Mouse (Mus musculus) left cerebral cortex, postnatal 25 days (tissue): ENCODE measurements around the gene Vmac. TPM values are rescaled to one million over a fixed set of nuclear protein-coding genes. Genes with fewer than 3 reads are reported as not detected.

Experiments used
- DNase-seq, 2 experiments: peaks; one replicate each; pipeline ENCODE4 v3.0.0; 2022; ENCODE audit warnings: low spot score in 2 of 2, mixed read lengths in 1 of 2
- intact Hi-C: fragments of 180-260 bp; cut with DNase I; formaldehyde crosslinking; loops from one replicate; pipeline ENCODE4 v1.15.1; 2025
- total RNA-seq, 2 experiments: library from RNA; stranded (reverse); gene quantifications; 2 replicates each; pipeline ENCODE4 v1.2.3; 2021

Vmac gene
- 10 to 100 TPM; 11.0 to 12.3 TPM for total RNA-seq

DNA sequence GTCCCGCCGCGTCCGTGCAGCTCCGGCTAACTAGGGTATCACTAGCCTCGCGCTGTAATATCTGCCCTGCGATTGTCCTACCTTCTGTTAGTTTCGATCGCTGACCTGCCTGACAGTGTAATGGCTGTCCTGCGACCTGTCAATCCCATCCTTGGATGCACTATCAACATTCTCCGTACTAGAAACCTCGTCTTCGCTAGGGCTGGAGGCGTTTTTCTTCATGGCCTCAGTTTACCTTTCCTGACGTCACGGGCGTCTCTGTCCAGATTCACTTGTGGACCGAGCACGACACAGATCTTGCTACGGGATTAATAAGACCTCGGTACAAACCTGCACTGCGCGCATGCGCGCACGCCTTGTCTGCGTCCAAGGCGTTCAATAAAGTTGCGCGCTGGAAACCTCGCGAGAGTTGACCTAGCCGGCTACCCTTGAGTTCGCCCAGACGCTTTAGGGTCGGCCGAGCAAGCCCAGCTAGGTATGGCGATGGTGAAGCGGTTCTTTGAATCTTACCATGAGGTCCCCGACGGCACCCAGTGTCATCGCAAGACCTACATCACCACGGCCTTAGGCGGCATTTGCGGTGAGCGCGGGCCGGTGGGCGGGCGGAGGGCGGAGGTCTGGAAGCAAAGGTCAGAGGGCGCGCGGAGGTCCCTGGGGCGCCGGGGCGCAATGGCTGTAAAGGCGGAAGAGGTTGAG is at the start of gene Vmac, which contains the start of gene Ndufa11:
Gene Vmac, minus strand, starts transcription at position 660 of the 696 bp plus-strand sequence.
Gene Ndufa11, plus strand, starts transcription at position 405 of the 696 bp plus-strand sequence.
- intact Hi-C loops: loop anchor here (5.0 kb wide), 1 partner anchor 45 kb away; the partner anchor contains the start of gene Dus3l
- peak; percentile 93 to 96 for DNase-seq

DNA sequence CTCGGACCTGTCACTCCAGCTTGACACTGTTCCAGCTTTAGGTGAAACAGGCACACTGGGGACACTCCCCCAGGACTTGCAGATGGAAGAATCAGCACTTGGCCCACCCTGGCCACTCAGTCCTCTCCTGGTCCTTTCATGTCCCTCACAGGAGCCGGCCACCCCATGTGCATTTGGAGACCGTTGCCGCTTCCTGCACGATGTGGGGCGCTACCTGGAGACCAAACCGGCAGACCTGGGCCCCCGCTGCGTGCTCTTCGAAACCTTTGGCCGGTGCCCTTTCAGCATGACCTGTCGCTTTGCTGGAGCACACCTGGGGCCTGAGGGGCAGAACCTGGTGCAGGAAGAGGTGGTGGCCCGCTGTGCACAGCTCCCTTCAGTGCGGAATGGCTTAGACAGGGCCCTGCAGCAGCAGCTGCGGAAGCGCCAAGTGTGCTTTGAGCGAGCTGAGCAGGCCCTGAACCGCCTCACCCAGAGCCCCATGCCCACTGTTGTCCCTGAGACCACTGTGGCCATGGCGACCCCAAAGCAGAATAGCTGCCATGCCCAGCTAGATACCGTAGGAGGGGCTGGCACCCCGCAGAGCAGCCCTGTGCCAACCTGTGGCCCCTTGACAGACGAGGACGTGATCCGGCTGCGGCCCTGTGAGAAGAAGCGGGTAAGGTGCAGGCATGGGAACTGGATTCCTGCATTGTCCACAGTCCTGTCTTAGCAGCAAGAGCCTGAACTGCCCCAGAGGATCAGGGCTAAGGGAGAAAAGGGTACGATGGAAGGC is 49.0 kb upstream of the Vmac start:
- intact Hi-C loops: no loop called here
- DNase-seq: no peak

DNA sequence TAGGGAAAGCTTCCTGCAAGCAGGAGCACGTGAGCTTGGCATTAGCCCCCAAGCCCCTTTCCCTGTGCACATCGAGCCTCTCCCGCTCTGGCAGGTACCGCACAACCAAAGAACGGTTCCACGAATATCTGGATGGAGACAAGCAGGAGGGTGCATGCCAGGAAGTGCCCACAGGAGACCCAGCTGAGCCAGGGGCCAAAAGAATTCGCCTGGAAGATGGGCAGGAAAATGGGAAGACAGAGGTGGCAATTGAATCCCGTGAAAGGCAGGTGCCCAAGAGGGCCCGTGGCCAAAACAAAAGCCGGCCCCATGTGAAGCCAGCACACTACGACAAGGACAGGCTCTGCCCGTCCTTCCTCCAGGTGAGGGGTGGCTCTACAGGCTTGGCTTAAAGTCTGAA is 47.6 kb upstream of the Vmac start:
- peak in 1 of 2 experiments; percentile 16 for DNase-seq
- intact Hi-C loops: loop anchor here (2.0 kb wide), 1 partner anchor 65 kb away; the partner anchor contains the start of gene Rfx2

DNA sequence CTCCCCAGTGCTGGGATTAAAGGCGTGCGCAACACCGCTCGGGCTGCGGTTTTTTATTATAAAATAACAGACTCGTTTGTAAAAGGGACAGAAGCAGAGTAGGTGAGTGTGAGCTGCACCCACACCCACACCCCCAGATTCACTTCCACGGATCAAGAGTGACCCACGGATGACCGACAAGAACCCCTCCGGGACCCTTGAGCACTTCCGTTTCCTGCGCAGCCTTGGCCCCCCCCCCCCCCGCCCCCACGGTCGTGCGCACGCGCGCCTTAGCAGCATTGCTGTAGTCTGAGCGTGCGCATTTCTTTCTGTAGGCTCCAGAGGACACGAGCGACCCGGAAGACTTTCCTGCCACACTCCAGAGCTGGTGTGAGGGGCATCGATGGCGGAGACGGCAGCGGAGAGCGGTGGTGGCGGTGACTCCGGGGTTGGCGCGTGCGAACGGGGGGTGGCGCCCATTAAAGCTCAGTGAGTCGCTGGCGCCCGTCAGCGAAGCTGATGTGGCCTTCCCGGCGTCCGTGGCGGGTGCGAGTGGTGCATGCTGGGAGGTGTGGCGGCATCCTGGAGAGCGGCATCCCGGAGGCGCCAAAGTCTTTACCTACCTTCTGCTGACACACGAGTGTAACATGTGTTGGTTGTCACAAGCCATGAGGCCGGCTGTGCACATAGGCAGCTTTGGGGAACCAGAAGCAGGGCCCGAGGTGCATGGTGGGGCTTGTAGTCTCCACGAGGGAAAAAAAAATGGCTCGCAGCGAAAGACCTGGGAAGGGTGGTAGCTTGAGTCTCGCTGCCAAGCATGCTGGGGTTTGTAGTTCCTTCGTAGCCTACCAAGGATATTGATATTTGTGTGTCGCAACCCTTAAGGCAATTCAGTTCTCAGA is 46.9 kb upstream of the Vmac start, which contains the start of gene Dus3l:
Gene Dus3l, plus strand, starts transcription at position 284 of the 881 bp plus-strand sequence.
- peak; percentile 92 for DNase-seq
- intact Hi-C loops: loop anchor here (2.0 to 5.0 kb wide), 2 partner anchors 47 to 66 kb away; partner anchors contain the start of genes Ndufa11, Rfx2 and Vmac

DNA sequence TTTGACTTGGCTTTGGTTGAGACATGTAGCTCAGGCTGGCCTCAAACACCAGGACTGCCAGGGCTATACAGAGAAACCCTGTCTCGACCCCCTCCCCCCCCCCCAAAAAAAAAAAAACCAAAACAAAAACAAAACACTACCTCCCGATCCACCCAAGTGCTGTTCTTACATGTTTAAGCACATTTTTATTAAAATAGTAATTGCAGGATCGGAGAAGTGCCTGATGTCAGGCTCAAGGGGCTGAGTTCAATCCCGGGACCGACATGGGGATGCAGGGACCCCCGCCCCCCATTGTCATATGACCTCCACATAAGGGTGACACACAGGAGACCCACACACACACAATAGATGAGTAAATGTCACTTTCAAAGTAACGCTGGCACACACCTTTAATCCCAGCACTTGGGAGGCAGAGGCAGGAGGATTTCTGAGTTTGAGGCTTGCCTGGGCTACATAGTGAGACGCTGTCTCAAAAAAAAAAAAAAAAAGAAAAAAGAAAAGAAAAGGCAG is 46.0 kb upstream of the Vmac start:
- intact Hi-C loops: loop anchor here (2.0 to 5.0 kb wide), 3 partner anchors 46 to 89 kb away; partner anchors contain the start of genes Ndufa11, Rfx2 and Vmac
- no peak for DNase-seq

DNA sequence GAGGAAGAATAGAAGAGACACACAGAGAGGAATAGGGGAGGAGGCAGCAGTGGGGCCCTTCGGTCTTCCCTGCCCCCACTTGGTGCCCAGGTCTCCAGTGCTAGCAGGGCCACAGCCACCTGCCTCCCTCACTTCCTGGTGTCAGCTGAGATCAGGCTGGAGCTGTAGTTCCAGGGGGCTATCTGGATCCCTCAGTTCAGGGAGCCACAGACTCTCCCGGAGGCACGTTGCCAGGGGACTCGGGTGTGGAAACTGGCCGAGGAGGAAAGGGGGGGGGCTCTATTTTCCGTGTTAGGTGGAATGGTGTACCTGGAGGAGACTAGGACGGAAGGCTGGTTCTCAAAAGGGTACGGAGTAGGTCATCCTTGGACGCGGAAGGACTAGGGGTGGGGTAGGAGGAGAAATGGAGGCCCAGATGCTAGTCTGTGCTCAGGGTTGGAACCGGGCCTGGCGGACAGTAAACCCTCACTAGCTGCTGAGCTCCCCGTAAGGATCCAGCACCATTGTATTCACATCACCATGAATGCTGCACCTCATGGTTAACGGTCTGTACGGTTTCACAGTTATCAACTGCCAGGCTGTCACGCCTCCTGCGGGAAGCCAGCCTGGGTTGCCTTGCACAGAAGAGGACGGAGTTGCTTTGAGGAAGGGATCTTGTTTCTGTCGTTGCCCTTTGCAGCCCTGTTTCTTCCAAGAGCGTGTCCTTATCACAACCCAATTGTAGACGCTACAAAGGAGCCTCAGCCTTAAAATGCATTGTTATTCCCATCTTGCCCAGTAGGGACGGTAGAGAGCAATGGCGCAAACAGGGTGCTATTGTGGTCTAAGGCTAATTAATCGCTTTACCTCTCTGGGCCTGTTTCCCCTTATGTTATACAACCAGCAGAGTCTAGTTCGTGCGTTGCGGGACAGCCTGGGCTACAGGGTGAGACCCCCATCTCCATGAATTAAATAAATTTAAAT is 45.2 kb upstream of the Vmac start:
- DNase-seq: peak; percentile 65 to 74
- intact Hi-C loops: loop anchor here (2.0 to 5.0 kb wide), 2 partner anchors 46 to 88 kb away; partner anchors contain the start of genes Ndufa11 and Vmac

DNA sequence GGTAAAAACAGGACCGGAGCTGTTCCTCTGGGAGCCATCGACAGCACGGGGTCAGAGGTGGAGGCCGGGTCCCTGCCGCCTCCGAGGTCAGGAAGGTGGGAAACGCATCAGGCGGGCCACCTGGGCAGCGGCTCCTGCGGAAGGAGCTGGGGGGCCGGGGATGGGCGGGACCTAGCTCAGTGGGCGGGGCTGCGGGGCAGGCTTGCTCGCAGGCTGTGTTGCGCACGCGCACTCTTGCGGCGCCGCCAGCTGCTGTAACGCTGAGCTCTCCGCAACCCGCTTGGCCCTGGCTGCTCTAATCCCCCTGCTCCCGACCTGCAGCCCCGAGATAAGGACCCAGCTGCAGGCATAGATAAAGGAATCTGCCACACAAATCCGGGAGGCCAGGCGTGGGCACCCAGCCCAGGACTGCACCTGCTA is 44.2 kb upstream of the Vmac start:
- intact Hi-C loops: loop anchor here (2.0 to 5.0 kb wide), 2 partner anchors 45 to 87 kb away; partner anchors contain the start of genes Ndufa11 and Vmac
- peak; percentile 84 to 87 for DNase-seq

DNA sequence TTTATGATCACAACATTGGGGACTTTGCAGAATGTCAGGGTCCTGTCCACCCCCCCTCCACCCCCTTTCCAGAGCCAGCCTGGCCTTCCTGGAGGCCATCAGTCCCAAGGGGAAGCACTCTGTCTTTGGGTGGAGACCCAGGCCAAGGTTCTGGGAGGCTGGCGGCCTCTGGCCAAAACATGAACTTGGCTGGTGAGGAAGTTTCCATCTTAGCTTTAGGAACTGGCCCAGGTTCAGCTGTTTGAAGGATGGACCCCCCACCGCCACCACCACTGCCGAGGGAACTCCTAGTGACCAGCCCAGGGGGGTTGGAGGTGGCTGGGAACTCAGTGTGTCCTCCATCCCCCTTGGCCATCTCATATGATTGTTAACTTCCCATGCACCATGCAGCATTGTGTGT is 43.3 kb upstream of the Vmac start:
- DNase-seq: no peak
- intact Hi-C loops: loop anchor here (5.0 kb wide), 1 partner anchor 44 kb away; the partner anchor contains the start of genes Ndufa11 and Vmac

DNA sequence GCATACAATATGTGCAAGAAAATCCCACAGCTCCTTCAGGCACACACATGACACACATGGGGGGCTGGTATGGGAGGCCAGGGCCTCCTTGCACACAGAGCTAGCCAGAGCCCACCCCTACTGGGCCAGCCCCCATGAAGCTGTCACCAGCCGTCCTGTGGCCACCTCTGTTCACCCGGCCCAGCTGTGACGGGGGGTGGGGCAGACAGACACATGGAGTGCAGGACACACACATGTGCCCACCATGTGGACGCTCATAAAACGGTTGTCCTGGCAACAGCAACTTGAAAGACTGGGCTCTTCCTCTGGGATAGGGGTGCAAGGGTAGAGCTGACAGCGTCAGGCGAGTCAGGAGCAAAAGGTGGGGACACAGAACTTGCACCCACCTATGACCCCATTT is 41.4 kb upstream of the Vmac start:
- intact Hi-C loops: no loop called here

DNA sequence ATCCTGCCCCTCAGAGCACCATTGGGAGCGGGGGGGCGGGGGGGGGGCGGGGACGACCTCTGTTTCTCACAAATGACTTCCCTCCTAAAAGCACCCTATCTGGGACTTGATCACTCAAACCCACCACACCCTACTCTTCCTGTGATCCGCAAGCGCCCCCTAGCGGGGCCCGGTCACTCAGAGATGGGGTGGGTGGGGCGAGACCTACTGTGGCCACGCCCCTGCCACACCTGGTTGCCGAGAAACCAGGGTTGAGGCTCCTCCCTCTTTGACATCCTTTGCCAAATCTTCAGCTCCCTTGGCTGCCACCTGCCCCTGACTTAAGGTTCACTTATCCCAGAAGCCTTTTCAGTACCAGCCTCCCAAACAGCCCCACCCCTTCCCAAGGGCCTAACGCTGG is 40.3 kb upstream of the Vmac start:
- DNase-seq: peak in 1 of 2 experiments; percentile 61
- intact Hi-C loops: no loop called here

More for the DNA sequence above, 41.4 kb upstream of the Vmac start:
- DNase-seq: no peak

DNA sequence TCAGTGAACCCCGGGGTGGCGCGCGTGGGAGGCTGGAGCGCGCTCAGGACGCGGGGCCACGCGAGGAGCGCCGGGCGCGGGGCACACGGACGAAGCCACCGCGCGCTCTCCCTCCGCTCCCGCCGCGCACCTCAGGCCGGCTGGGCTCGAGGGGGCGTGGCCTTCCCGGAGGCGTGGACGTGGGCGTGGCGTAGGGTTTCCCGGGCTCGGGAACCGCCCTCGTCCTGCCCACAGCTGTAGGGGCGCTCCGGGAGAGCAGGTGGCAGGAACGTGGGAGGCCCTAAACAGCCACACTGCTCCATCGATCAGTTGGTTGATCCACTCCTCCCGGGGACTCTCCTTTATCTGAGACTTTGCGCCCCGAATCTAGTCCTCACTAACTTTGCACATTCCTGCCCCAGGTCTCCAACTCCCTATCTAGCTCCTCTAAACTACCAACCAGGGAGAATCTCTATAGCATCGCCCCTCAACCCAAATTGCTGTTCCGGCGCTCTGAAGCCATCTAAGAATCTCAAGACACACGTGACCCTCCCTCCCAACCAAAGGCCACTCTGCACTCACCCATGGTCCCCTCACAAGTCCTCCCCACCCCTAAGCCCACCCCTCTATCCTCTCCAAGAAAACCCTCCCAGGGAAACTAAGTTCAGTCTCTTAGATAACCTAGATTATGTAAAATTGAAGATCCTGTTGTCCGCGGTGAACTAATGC is 39.7 kb upstream of the Vmac start, which contains the start of gene Nrtn:
Gene Nrtn, minus strand, starts transcription at position 115 of the 708 bp plus-strand sequence.
- intact Hi-C loops: no loop called here
- DNase-seq: peak; percentile 50 to 70

DNA sequence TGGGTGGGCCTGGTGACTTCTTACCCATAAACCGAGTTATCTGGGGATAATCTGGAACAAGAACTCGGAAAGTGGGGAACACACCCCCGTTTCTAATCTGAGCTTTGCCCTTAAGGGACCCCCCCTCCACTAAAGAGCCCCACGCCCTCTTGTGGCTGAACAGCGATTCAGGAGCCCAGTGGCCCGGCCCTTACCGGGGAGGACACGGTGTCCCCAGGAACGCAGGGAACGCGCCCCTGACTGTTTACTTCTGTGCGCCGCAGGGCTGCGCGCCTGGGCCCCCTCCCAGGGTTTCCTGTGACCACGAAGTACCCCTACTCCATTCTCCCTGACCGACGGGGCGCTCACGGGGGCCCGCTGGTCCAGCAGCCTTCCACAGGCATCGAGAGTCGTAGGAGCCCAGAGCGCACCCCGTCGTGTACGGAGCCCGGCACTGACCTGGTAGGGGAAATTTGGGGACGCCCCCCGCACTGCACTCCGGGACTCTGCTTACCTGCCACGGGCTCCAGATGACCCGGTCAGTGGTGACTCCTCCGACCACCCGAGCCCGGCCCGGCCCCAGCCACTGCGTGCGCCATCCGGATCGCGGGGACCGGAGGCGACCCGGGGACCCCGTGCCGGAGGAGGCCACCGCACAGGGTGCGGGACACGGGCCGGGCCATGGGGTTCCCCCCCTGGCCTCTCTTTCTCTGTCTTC is 39.0 kb upstream of the Vmac start:
- no peak for DNase-seq
- intact Hi-C loops: no loop called here

DNA sequence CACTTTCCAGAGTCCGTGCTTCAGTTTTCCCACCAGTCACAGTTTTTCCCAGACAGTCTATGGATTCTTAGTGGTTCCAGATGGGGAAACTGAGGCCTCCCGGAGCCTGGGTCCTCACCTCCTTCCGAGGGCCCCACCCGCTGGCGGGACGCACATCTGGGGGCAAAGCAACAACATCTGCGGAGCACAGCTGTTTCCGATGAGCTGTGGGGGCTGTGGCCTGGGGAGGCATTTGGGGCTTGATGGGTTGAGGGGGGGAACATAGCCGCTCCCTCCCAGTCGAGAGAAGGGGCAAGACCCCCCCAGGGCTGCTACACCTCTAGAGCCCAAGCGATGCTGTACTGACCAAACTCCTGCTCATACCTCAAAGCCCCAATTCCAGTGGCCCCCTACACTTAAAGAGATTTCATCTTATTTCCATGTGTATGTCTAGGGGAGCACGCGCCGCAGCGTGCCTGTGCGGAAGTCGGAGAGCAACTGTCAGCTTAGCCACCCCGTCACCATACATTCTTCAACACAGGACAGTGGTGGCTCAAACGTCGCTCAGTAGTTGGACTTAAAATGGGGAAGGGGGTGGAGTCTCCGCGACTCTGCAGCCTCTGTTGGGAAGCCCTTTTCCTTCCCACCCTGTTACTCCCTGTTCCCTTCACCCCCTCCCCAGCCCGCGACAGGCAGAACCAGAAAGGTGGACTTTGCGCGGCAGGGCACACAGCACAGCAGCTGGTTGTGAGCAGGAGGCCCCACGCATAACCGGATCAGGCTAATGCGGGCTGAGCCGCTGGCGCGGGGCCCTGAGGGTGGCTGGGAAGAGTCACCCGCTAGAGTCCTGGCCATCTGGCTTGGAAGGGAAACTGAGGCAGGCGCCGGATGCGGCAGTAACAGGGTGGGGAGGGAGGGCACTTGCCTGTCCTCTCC is 36.7 kb upstream of the Vmac start:
- DNase-seq: no peak
- intact Hi-C loops: no loop called here

DNA sequence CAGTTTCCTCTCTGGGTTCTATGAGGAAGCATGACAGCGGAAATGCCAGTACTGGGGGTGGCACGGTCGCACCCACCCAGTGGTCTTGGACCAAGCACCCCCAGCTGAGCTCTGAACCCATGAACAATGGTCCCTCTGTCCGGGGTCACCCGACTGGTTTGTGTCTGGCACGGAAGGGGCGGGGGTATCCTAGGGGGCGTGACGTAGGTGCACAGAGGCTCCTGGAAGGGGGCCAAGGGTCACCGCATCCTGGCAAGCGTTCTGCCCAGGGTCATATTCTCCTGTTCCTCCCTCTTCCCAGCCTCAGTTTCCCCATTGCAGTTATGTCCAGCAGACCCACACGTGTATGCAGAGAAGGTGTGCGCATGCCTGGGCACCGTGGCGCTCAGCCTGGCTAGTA is 35.6 kb upstream of the Vmac start:
- no peak for DNase-seq
- intact Hi-C loops: no loop called here

DNA sequence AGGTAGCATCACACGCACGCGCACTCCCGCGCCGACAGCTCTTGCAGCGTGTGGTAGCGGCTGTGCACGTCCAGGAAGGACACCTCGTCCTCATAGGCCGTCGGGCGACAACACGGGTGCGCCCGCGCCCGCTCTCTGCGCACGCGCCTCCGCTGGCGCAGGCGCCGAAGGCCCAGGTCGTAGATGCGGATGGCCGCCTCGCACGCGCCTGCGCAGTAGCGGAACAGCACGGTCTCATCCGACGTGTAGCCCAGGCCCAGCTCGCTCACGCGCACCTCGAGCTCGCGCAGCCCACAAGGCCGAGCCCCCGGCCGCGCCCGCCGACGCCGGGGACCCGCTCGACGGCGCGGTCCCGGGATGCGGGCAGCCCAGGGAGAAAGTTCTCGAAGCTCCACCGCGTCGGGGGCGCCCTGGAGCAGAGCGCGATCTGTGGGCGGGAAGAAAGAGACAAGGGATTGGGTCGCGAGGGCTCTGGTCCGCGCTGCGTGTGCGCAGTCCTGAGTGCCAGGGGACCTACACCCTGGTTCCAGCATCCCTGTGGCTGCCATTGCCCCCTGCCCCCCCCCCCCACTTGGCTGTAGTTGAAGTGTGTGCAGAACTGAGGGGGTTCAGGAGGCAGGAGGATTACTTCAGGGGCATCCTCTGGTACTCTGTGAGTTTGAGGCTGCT is 33.7 kb upstream of the Vmac start:
- intact Hi-C loops: no loop called here
- no peak for DNase-seq
